Mouse (Mus musculus) hindbrain, embryonic 11.5 days (tissue): ENCODE measurements around the gene Vps26c. TPM values are rescaled to one million over a fixed set of nuclear protein-coding genes. Genes with fewer than 3 reads are reported as not detected.

ENCODE experiments used
- ATAC-seq: fragments of 200-750 bp; cut with Nextera tagmentation; 2 replicates; pipeline ENCODE4 v1.8.0; 2017; ENCODE audit warnings: mild to moderate bottlenecking, moderate TSS enrichment, moderate library complexity; ENCODE audit not compliant: low FRiP score
- DNase-seq: peaks from one replicate; pipeline ENCODE4 v3.0.0-alpha.2; 2015; ENCODE audit warnings: low spot score
- H3K27ac ChIP-seq: fragments of 300-500 bp; sonication (generic); 2 replicates; pipeline ENCODE4 v1.5.1; 2014; ENCODE audit warnings: mild to moderate bottlenecking, low read depth, low read length
- H3K27me3 ChIP-seq: fragments of 300-500 bp; sonication (generic); 2 replicates; pipeline ENCODE4 v1.6.1; 2014; ENCODE audit warnings: mild to moderate bottlenecking, low read length, moderate library complexity, mixed read lengths; ENCODE audit not compliant: control insufficient read depth, insufficient read depth
- H3K36me3 ChIP-seq: fragments of 300-500 bp; sonication (generic); 2 replicates; pipeline ENCODE4 v1.6.1; 2014; ENCODE audit warnings: mild to moderate bottlenecking, low read length, moderate library complexity, mixed read lengths; ENCODE audit not compliant: control insufficient read depth, insufficient read depth
- H3K4me1 ChIP-seq: fragments of 300-500 bp; sonication (generic); replicated peaks from 2 replicates; pipeline ENCODE4 v1.6.1; 2014; ENCODE audit warnings: low read length, mixed read lengths; ENCODE audit not compliant: control insufficient read depth, insufficient read depth
- H3K4me2 ChIP-seq: fragments of 300-500 bp; sonication (generic); replicated peaks from 2 replicates; pipeline ENCODE4 v1.6.1; 2014; ENCODE audit warnings: mild to moderate bottlenecking, low read depth, low read length
- H3K4me3 ChIP-seq: fragments of 300-500 bp; sonication (generic); 2 replicates; pipeline ENCODE4 v1.5.1; 2014; ENCODE audit warnings: low read depth, low read length
- H3K9ac ChIP-seq: fragments of 300-500 bp; sonication (generic); 2 replicates; pipeline ENCODE4 v1.6.1; 2014; ENCODE audit warnings: low read depth, low read length
- H3K9me3 ChIP-seq: fragments of 300-500 bp; sonication (generic); 2 replicates; pipeline ENCODE4 v1.6.1; 2016; ENCODE audit warnings: low read length; ENCODE audit not compliant: control insufficient read depth
- WGBS: fragments of 180-500 bp; shearing (Covaris S2); extraction: QIAGEN DNeasy Blood & Tissue Kit; methylation state at CpG from one replicate; pipeline ENCODE4 v1.1.7; 2014; 5-methylcytosine and 5-hydroxymethylcytosine counted together
- polyA plus RNA-seq: library from polyadenylated mRNA; unstranded; fragments of >200 nt; fragmentation: Nextera tagmentation; extraction: Ambion mirVana; gene quantifications from 2 replicates; pipeline ENCODE4 v1.2.1, GENCODE M21; 2014

Gene Vps26c
- polyA plus RNA-seq, 1 experiment from 2014 or later = 66.8 TPM

GRCm38 (mm10) chr16:94465900-94466299 is 60.7 kb downstream of the Vps26c start:
- no peaks in the 10 kb centered on the region for H3K27me3 ChIP-seq
- no peak overlapping the region for H3K9ac ChIP-seq
- DNase-seq = no peak
- no peak for ATAC-seq
- no peak overlapping the region for H3K4me3 ChIP-seq
- WGBS = 88% methylated on average over 4 of the region's 4 CpGs
- H3K9me3 ChIP-seq = no peaks in the 10 kb centered on the region
- H3K36me3 ChIP-seq = peaks cover 33% of the 10 kb centered on the region
- no peaks in the 10 kb centered on the region for H3K4me1 ChIP-seq
- H3K4me2 ChIP-seq = no peak overlapping the region
- no peak overlapping the region for H3K27ac ChIP-seq

DNA sequence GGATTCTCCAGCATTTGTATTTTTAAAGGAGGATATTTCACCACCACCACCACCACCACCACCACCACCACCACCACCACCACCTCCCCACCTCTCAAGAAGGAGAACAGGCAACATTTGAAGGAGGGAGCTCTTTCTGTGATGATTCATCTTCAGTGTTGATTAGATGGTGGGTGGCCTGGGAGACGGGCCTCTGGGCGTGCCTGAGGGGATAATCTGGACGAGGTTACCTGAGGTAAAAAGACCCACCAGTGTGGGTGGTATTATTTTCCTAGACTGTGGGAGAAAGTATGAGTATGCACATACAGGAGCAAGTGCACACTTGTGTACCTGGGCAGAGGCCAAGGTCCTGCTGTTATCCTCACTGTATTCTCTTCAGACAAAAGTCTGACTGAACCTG is 62.6 kb downstream of the Vps26c start:
- H3K4me1 ChIP-seq = no peaks in the 10 kb centered on the region
- no peak for DNase-seq
- H3K4me2 ChIP-seq = no peak overlapping the region
- H3K27ac ChIP-seq = no peak overlapping the region
- H3K9me3 ChIP-seq = no peaks in the 10 kb centered on the region
- WGBS = 90% methylated on average over 3 of the region's 3 CpGs
- H3K4me3 ChIP-seq = no peak overlapping the region
- no peaks in the 10 kb centered on the region for H3K27me3 ChIP-seq
- ATAC-seq = no peak
- H3K9ac ChIP-seq = no peak overlapping the region
- peaks cover 39% of the 10 kb centered on the region for H3K36me3 ChIP-seq

DNA sequence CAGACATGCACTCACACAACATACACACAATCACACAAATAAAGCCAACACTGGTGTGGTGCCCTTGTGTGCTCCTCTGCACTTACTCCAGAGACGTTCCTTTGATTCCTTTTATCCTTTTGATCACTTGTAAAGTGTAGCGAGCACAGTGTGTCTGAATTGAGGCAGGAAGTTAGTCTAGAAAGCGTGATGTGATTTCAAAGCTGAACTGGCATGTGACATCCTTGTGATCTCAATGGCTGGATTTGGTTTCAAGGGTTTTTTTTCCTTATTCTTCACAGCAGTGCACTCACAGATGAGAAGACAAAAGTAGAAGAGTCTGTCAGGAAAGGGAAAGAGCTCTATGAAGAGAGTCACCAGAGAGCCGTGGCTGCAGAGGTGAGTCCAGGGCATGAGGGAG is 72.5 kb downstream of the Vps26c start:
- WGBS = 84% methylated on average over 4 of the region's 4 CpGs
- Histone ChIP-seq H3K36me3 (peaks cover 16% of the 10 kb centered on the region), H3K9ac (no peak overlapping the region), H3K4me2 (no peak overlapping the region), H3K27me3 (no peaks in the 10 kb centered on the region), H3K4me1 (no peaks in the 10 kb centered on the region), H3K4me3 (no peak overlapping the region), H3K27ac (no peak overlapping the region), H3K9me3 (no peaks in the 10 kb centered on the region)
- DNase-seq (no peak), ATAC-seq (no peak)

- H3K27me3 ChIP-seq = no peaks in the 10 kb centered on the region
- WGBS = 95% methylated on average over 4 of the region's 4 CpGs
- H3K9me3 ChIP-seq = no peaks in the 10 kb centered on the region
- peaks cover 16% of the 10 kb centered on the region for H3K36me3 ChIP-seq
- no peak for DNase-seq
- H3K27ac ChIP-seq = no peak overlapping the region
- no peak overlapping the region for H3K4me3 ChIP-seq
- no peak overlapping the region for H3K9ac ChIP-seq
- no peak for ATAC-seq
- no peaks in the 10 kb centered on the region for H3K4me1 ChIP-seq
- H3K4me2 ChIP-seq = no peak overlapping the region
These were observed 73.9 kb downstream of the Vps26c start for GRCm38 (mm10) chr16:94452768-94453167.

GRCm38 (mm10) chr16:94451545-94452488 is 74.8 kb downstream of the Vps26c start:
- H3K4me3 ChIP-seq = no peak overlapping the region
- H3K4me1 ChIP-seq = no peaks in the 10 kb centered on the region
- no peak overlapping the region for H3K4me2 ChIP-seq
- peaks cover 10% of the 10 kb centered on the region for H3K36me3 ChIP-seq
- H3K9ac ChIP-seq = no peak overlapping the region
- WGBS = 91% methylated on average over 11 of the region's 11 CpGs
- no peak for ATAC-seq
- no peak for DNase-seq
- no peaks in the 10 kb centered on the region for H3K27me3 ChIP-seq
- no peak overlapping the region for H3K27ac ChIP-seq
- no peaks in the 10 kb centered on the region for H3K9me3 ChIP-seq

GRCm38 (mm10) chr16:94449632-94450031 is 77.0 kb downstream of the Vps26c start:
- Histone ChIP-seq H3K27ac (no peak overlapping the region), H3K9me3 (no peaks in the 10 kb centered on the region), H3K36me3 (peaks cover 10% of the 10 kb centered on the region), H3K4me2 (no peak overlapping the region), H3K4me3 (no peak overlapping the region), H3K9ac (no peak overlapping the region), H3K4me1 (no peaks in the 10 kb centered on the region), H3K27me3 (no peaks in the 10 kb centered on the region)
- ATAC-seq = no peak
- 97% methylated on average over 7 of the region's 7 CpGs for whole genome bisulfite sequencing
- DNase-seq = no peak

- Histone ChIP-seq H3K9me3 (no peaks in the 10 kb centered on the region), H3K36me3 (peaks cover 10% of the 10 kb centered on the region), H3K27me3 (no peaks in the 10 kb centered on the region), H3K9ac (no peak overlapping the region), H3K4me3 (no peak overlapping the region), H3K27ac (no peak overlapping the region), H3K4me1 (no peaks in the 10 kb centered on the region), H3K4me2 (no peak overlapping the region)
- 89% methylated on average over 8 of the region's 8 CpGs for WGBS
- no peak for DNase-seq
- no peak for ATAC-seq
These were observed 77.5 kb downstream of the Vps26c start for GRCm38 (mm10) chr16:94449151-94449550.
